22 mouse cellular contexts compared by ENCODE assay signal in genomic region chr13:37974731-37975130, GRCm38 (mm10).
"Had no signal": no experiment of that assay in that cellular context is flagged by ENCODE, and none has a peak within 500 bp of the region (broad histone marks: within the 10 kb centered on the region; RNA-seq: fewer than 3 reads in every experiment).

No protein-coding gene starts in this region.

- DNase-seq: gastrocnemius, adult 2 months; gastrocnemius, postnatal 10 days; gastrocnemius, postnatal 25 days; heart, postnatal 10 days; heart, postnatal 4 days; kidney, adult 18-20 months; kidney, adult 8-10 months; kidney, postnatal 10 days; kidney, postnatal 25 days; kidney, postnatal 4 days; liver; liver, embryonic 13.5 days had no signal

- H3K9ac ChIP-seq: heart, embryonic 12.5 days; hindbrain, embryonic 12.5 days; hindbrain, embryonic 14.5 days; intestine, embryonic 15.5 days; limb, embryonic 12.5 days; liver, embryonic 13.5 days; liver, embryonic 15.5 days had no signal

- H3K27ac ChIP-seq: gastrocnemius, adult 2 months; hindbrain, embryonic 10.5 days; hindbrain, embryonic 12.5 days; hindbrain, embryonic 14.5 days; intestine, embryonic 15.5 days; layer of hippocampus, adult 2 months; left cerebral cortex, adult 2 months; limb, embryonic 10.5 days; limb, embryonic 12.5 days; liver, embryonic 13.5 days had no signal

- H3K27me3 ChIP-seq: heart, embryonic 12.5 days; hindbrain, embryonic 12.5 days; intestine, embryonic 15.5 days; limb, embryonic 12.5 days; liver, embryonic 13.5 days; liver, embryonic 15.5 days had no signal

- H3K4me1 ChIP-seq: hindbrain, embryonic 10.5 days; hindbrain, embryonic 12.5 days had no signal

- H3K4me3 ChIP-seq: gastrocnemius, adult 2 months; heart, embryonic 12.5 days; hindbrain, embryonic 10.5 days; hindbrain, embryonic 12.5 days; intestine, embryonic 15.5 days; layer of hippocampus, adult 2 months; left cerebral cortex, adult 2 months; limb, embryonic 10.5 days; limb, embryonic 12.5 days; liver, embryonic 13.5 days; liver, embryonic 15.5 days had no signal

- H3K9me3 ChIP-seq: heart, embryonic 12.5 days; hindbrain, embryonic 10.5 days; hindbrain, embryonic 12.5 days; intestine, embryonic 15.5 days; limb, embryonic 10.5 days; limb, embryonic 12.5 days; liver, embryonic 13.5 days; liver, embryonic 15.5 days had no signal
